8 mouse cellular contexts compared by ENCODE assay signal in the genomic region with DNA sequence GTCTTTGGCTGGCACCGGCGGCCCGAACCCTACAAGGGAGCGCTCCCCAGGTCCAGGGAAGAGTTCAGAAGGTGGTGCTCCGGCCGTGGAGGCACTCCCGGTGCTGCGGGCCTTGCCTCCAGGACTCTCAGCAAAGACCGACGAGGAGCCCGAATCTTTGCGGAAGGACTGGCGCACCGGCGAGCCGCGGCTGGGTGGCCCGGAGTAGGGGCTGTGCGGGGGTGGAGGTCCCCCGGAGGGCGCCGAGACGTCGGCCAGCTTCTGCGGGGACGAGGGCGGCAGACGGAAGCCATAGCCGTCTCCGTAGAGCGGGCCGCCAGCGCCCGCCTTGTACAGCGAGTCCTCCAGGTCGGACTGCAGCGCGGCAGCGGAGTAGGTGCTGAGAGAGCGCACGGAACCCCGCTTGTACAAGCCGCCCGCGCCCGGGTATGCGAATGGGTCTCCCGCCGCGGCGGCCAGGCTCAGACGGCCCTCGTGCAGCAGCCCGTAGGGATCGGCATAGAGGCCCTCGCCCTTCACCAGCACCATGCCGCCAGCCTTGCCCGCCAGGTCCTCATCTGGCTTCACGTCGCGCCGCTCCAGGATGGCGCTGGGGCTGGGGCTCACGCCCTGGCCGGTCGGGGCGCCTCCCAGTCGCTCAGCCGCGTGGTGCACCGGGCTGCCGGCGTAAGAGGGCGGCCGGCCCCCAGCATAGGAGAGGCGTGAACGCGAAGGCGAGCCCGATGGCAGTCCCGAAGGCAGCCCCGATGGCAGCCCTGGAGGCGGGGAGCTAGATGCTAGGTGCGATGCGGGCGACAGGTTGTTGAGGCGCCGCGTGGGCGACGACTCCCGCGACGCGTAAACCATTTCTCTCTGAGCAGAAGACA. TPM values are rescaled to one million over a fixed set of nuclear protein-coding genes. Genes with fewer than 3 reads are reported as not detected.
DNase-seq lines count a peak whose midpoint lies in the region; ATAC-seq lines count a peak whose summit lies in the region.

No protein-coding gene starts in this region.

- peak; percentile 48 for DNase-seq in adrenal gland, postnatal 10 days
- DNase-seq in adrenal gland, adult 18-20 months (ENCODE audit: low spot score in 2 of 2) = no peak
- no peak for DNase-seq in lung, postnatal 25 days (ENCODE audit: low spot score)
- no peak for DNase-seq in liver, embryonic 13.5 days
- no peak for DNase-seq in urinary bladder, adult 2 months (ENCODE audit: low spot score)

- ATAC-seq in lung, embryonic 15.5 days (ENCODE audit: borderline replicate concordance, extremely low read depth, low FRiP score, low TSS enrichment) = no peak
- ATAC-seq in heart, embryonic 15.5 days (replicated peaks; ENCODE audit: insufficient number of reproducible peaks, insufficient read depth, low FRiP score, low read depth) = no peak
- no peak for ATAC-seq in liver, embryonic 13.5 days (ENCODE audit: low read depth)
- ATAC-seq in stomach, embryonic 14.5 days (ENCODE audit: insufficient number of reproducible peaks, insufficient read depth, low FRiP score, low read depth) = no peak

- no peak overlapping the region for H3K9ac ChIP-seq in lung, embryonic 15.5 days
- H3K9ac ChIP-seq in heart, embryonic 15.5 days = no peak overlapping the region; the same call in 1 of the 2 replicates
- H3K9ac ChIP-seq in liver, embryonic 13.5 days = no peak overlapping the region
- H3K9ac ChIP-seq in stomach, embryonic 14.5 days (replicated peaks; ENCODE audit: low read depth, low read length) = 0 out of 2 replicates have a peak overlapping the region, but pooled peaks have one; percentile 2

- H3K27ac ChIP-seq in lung, embryonic 15.5 days = no peak overlapping the region
- H3K27ac ChIP-seq in heart, embryonic 15.5 days = no peak overlapping the region
- H3K27ac ChIP-seq in liver, embryonic 13.5 days = no peak overlapping the region
- no peak overlapping the region for H3K27ac ChIP-seq in stomach, embryonic 14.5 days (ENCODE audit: low read length)

- peak overlapping the region; percentile 46 for H3K4me2 ChIP-seq in lung, embryonic 15.5 days
- peak overlapping the region; percentile 48 for H3K4me2 ChIP-seq in heart, embryonic 15.5 days
- peak overlapping the region; percentile 29 for H3K4me2 ChIP-seq in liver, embryonic 13.5 days
- peak overlapping the region; percentile 36 for H3K4me2 ChIP-seq in stomach, embryonic 14.5 days (replicated peaks; ENCODE audit: low read depth, low read length)

- H3K9me3 ChIP-seq in lung, embryonic 15.5 days = no peaks in the 10 kb centered on the region
- H3K9me3 ChIP-seq in heart, embryonic 15.5 days (replicated peaks) = no peaks in the 10 kb centered on the region
- no peaks in the 10 kb centered on the region for H3K9me3 ChIP-seq in liver, embryonic 13.5 days (replicated peaks)
- H3K9me3 ChIP-seq in stomach, embryonic 14.5 days (ENCODE audit: control insufficient read depth, low read depth, low read length) = no peaks in the 10 kb centered on the region

- peaks cover 89% of the 10 kb centered on the region for H3K27me3 ChIP-seq in lung, embryonic 15.5 days
- peaks cover 96% of the 10 kb centered on the region for H3K27me3 ChIP-seq in heart, embryonic 15.5 days
- peaks cover 99% of the 10 kb centered on the region for H3K27me3 ChIP-seq in liver, embryonic 13.5 days
- peaks cover 59% of the 10 kb centered on the region for H3K27me3 ChIP-seq in stomach, embryonic 14.5 days (ENCODE audit: control insufficient read depth, insufficient read depth, low read length)

- H3K36me3 ChIP-seq in lung, embryonic 15.5 days = no peaks in the 10 kb centered on the region
- no peaks in the 10 kb centered on the region for H3K36me3 ChIP-seq in heart, embryonic 15.5 days
- H3K36me3 ChIP-seq in liver, embryonic 13.5 days = no peaks in the 10 kb centered on the region
- H3K36me3 ChIP-seq in stomach, embryonic 14.5 days (ENCODE audit: control insufficient read depth, insufficient read depth, low read length) = no peaks in the 10 kb centered on the region

- peaks cover 42% of the 10 kb centered on the region for H3K4me1 ChIP-seq in lung, embryonic 15.5 days
- H3K4me1 ChIP-seq in heart, embryonic 15.5 days (replicated peaks) = peaks cover 43% of the 10 kb centered on the region
- H3K4me1 ChIP-seq in liver, embryonic 13.5 days (replicated peaks) = peaks cover 37% of the 10 kb centered on the region
- H3K4me1 ChIP-seq in stomach, embryonic 14.5 days (ENCODE audit: control insufficient read depth, insufficient read depth, low read length) = peaks cover 25% of the 10 kb centered on the region

- peak overlapping the region; percentile 21 for H3K4me3 ChIP-seq in lung, embryonic 15.5 days
- H3K4me3 ChIP-seq in heart, embryonic 15.5 days = peak overlapping the region; percentile 39
- peak overlapping the region; percentile 10; the same call in 1 of the 2 replicates for H3K4me3 ChIP-seq in liver, embryonic 13.5 days (replicated peaks)
- peak overlapping the region; percentile 24 for H3K4me3 ChIP-seq in stomach, embryonic 14.5 days (ENCODE audit: low read depth, low read length)

- WGBS in lung, embryonic 15.5 days = 2% methylated on average over 90 of the region's 95 CpGs
- 1% methylated on average over 94 of the region's 95 CpGs for WGBS in heart, embryonic 15.5 days
- 2% methylated on average over 95 of the region's 95 CpGs for WGBS in liver, embryonic 13.5 days (ENCODE audit: insufficient replicate concordance)
- WGBS in stomach, embryonic 14.5 days = 2% methylated on average over 95 of the region's 95 CpGs

RNA-seq across cellular contexts. Expression of a gene that starts 34.5 kb away (rescaled TPM):
- under 1 TPM in 1 of 2 experiments, not detected in 1; 0.18 TPM for total RNA-seq in adrenal gland, postnatal 10 days (2021)
- total RNA-seq in adrenal gland, adult 18-20 months (2021) = under 1 TPM; 0.19 to 0.20 TPM
- 0.70 and 0.87 TPM in 2 replicates for polyA plus RNA-seq in lung, embryonic 15.5 days (2015; fragmentation: Nextera tagmentation; extraction: Ambion mirVana)
- polyA plus RNA-seq in heart, embryonic 15.5 days (2015; fragmentation: Nextera tagmentation; extraction: Ambion mirVana) = 0.78 and 1.0 TPM in 2 replicates
- polyA plus RNA-seq in liver, embryonic 13.5 days (2015; fragmentation: Nextera tagmentation; extraction: Ambion mirVana) = 0.75 and 0.81 TPM in 2 replicates
- 0.35 TPM in 1 of 2 replicates, not detected in the other for polyA plus RNA-seq in stomach, embryonic 14.5 days (2014; fragmentation: Nextera tagmentation; extraction: Ambion mirVana)
- not detected in 2 replicates for polyA plus RNA-seq in urinary bladder, adult 2 months (2012; rRNA removed)

RNA-seq across cellular contexts. Expression of a gene that starts 41.3 kb away (rescaled TPM):
- total RNA-seq in adrenal gland, postnatal 10 days (2021) = 10 to 100 TPM in 1 of 2 experiments, 1 to 10 TPM in 1; 7.1 to 10.1 TPM
- 10 to 100 TPM; 11.4 to 12.3 TPM for total RNA-seq in adrenal gland, adult 18-20 months (2021)
- polyA plus RNA-seq in lung, embryonic 15.5 days (2015; fragmentation: Nextera tagmentation; extraction: Ambion mirVana) = 0.53 and 0.87 TPM in 2 replicates
- 0.06 and 0.15 TPM in 2 replicates for polyA plus RNA-seq in heart, embryonic 15.5 days (2015; fragmentation: Nextera tagmentation; extraction: Ambion mirVana)
- polyA plus RNA-seq in liver, embryonic 13.5 days (2015; fragmentation: Nextera tagmentation; extraction: Ambion mirVana) = 0.01 TPM in 1 of 2 replicates, not detected in the other
- polyA plus RNA-seq in stomach, embryonic 14.5 days (2014; fragmentation: Nextera tagmentation; extraction: Ambion mirVana) = 0.49 and 0.64 TPM in 2 replicates
- 1.4 and 1.6 TPM in 2 replicates for polyA plus RNA-seq in urinary bladder, adult 2 months (2012; rRNA removed)
